Mouse (Mus musculus) stomach, embryonic 14.5 days (tissue): ENCODE measurements around the gene Slc9c1. TPM values are rescaled to one million over a fixed set of nuclear protein-coding genes. Genes with fewer than 3 reads are reported as not detected.

Experiments used
- ATAC-seq: fragments of 200-750 bp; cut with Nextera tagmentation; 2 replicates; pipeline ENCODE4 v1.8.0; 2017; ENCODE audit warnings: low read depth, moderate TSS enrichment; ENCODE audit not compliant: insufficient number of reproducible peaks, insufficient read depth, low FRiP score
- H3K27ac ChIP-seq: fragments of 300-500 bp; sonication (generic); 2 replicates; pipeline ENCODE4 v1.5.1; 2014; ENCODE audit warnings: mild to moderate bottlenecking, low read length, moderate library complexity, mixed read lengths
- H3K27me3 ChIP-seq: fragments of 300-500 bp; sonication (generic); 2 replicates; pipeline ENCODE4 v1.6.1; 2014; ENCODE audit warnings: low read length, control low read depth, mixed read lengths; ENCODE audit not compliant: control insufficient read depth, insufficient read depth
- H3K36me3 ChIP-seq: fragments of 300-500 bp; sonication (generic); 2 replicates; pipeline ENCODE4 v1.6.1; 2014; ENCODE audit warnings: mild to moderate bottlenecking, control low read depth, low read length, moderate library complexity, mixed read lengths; ENCODE audit not compliant: control insufficient read depth, insufficient read depth
- H3K4me1 ChIP-seq: fragments of 300-500 bp; sonication (generic); 2 replicates; pipeline ENCODE4 v1.6.1; 2014; ENCODE audit warnings: low read length, control low read depth, mixed read lengths; ENCODE audit not compliant: control insufficient read depth, insufficient read depth
- H3K4me2 ChIP-seq: fragments of 300-500 bp; sonication (generic); replicated peaks from 2 replicates; pipeline ENCODE4 v1.6.1; 2014; ENCODE audit warnings: low read depth, low read length, control low read depth
- H3K4me3 ChIP-seq: fragments of 300-500 bp; sonication (generic); 2 replicates; pipeline ENCODE4 v1.5.1; 2014; ENCODE audit warnings: low read depth, low read length, control low read depth
- H3K9ac ChIP-seq: fragments of 300-500 bp; sonication (generic); replicated peaks from 2 replicates; pipeline ENCODE4 v1.6.1; 2014; ENCODE audit warnings: low read depth, mild to moderate bottlenecking, control low read depth, low read length, moderate library complexity, mixed read lengths
- H3K9me3 ChIP-seq: fragments of 300-500 bp; sonication (generic); 2 replicates; pipeline ENCODE4 v1.6.1; 2016; ENCODE audit warnings: low read depth, low read length, control low read depth; ENCODE audit not compliant: control insufficient read depth
- WGBS: fragments of 180-500 bp; shearing (Covaris S2); extraction: QIAGEN DNeasy Blood & Tissue Kit; methylation state at CpG from one replicate; pipeline ENCODE4 v1.1.7; 2014; 5-methylcytosine and 5-hydroxymethylcytosine counted together
- polyA plus RNA-seq: library from polyadenylated mRNA; unstranded; fragments of >200 nt; fragmentation: Nextera tagmentation; extraction: Ambion mirVana; gene quantifications from 2 replicates; pipeline ENCODE4 v1.2.1, GENCODE M21; 2014

Slc9c1 gene
- polyA plus RNA-seq, 1 experiment from 2014 or later = not detected

DNA sequence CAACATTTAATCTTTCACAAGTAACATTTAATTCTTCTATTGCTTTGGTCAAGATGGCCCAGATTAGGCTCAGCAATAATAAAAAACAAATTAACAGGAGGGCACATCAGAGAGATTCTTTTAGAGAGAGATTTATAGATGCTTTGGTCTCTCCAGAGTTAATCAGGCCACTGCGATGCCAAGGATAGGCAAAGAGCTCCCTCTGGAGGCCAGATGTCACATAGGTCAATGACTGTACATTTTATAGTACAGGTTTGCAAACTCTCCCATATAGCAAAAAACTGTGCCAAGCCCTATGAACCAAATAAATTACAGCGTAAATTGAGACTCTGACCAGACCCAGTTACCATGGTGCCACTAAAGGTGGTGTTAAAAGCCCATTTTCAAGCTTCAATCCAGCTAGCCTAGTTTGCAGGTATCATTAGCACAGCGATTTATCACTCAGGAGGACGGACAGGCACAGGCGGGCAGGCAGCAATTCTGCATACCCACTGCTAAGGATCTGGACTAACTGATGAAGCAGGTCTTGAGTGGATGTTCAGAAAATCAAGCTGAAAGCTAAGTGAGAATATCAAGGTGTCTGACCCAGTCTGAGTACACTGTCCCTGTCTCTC is 95.3 kb downstream of the Slc9c1 start:
- WGBS = 42% methylated on average over 5 of the region's 5 CpGs
- Histone ChIP-seq H3K9ac (no peak overlapping the region), H3K4me1 (no peaks in the 10 kb centered on the region), H3K9me3 (no peaks in the 10 kb centered on the region), H3K4me2 (no peak overlapping the region), H3K36me3 (no peaks in the 10 kb centered on the region), H3K27me3 (no peaks in the 10 kb centered on the region), H3K27ac (no peak overlapping the region), H3K4me3 (no peak overlapping the region)
- peak; percentile 46; the same call in 1 of the 2 replicates for ATAC-seq

- 55% methylated on average over 4 of the region's 4 CpGs for WGBS
- H3K27ac ChIP-seq = no peak overlapping the region
- no peaks in the 10 kb centered on the region for H3K9me3 ChIP-seq
- no peak overlapping the region for H3K4me2 ChIP-seq
- H3K27me3 ChIP-seq = no peaks in the 10 kb centered on the region
- no peak overlapping the region for H3K4me3 ChIP-seq
- no peak overlapping the region for H3K9ac ChIP-seq
- H3K36me3 ChIP-seq = no peaks in the 10 kb centered on the region
- no peaks in the 10 kb centered on the region for H3K4me1 ChIP-seq
- no peak for ATAC-seq
Observed at GRCm38 (mm10) chr16:45632420-45632819, 97.3 kb downstream of the Slc9c1 start.

GRCm38 (mm10) chr16:45635826-45636225 is 100.7 kb downstream of the Slc9c1 start:
- no peak overlapping the region for H3K4me2 ChIP-seq
- ATAC-seq = no peak

GRCm38 (mm10) chr16:45640070-45640762 is 105.1 kb downstream of the Slc9c1 start:
- Histone ChIP-seq H3K36me3 (no peaks in the 10 kb centered on the region), H3K9me3 (no peaks in the 10 kb centered on the region), H3K4me1 (no peaks in the 10 kb centered on the region), H3K27me3 (no peaks in the 10 kb centered on the region), H3K4me3 (no peak overlapping the region), H3K4me2 (no peak overlapping the region), H3K9ac (no peak overlapping the region), H3K27ac (no peak overlapping the region)
- 60% methylated on average over 10 of the region's 10 CpGs for WGBS
- peak; percentile 86 for ATAC-seq

More at GRCm38 (mm10) chr16:45635826-45636225, 100.7 kb downstream of the Slc9c1 start:
- H3K4me3 ChIP-seq = no peak overlapping the region
- no peaks in the 10 kb centered on the region for H3K4me1 ChIP-seq
- H3K9ac ChIP-seq = no peak overlapping the region
- 90% methylated on average over 2 of the region's 2 CpGs for whole genome bisulfite sequencing
- H3K9me3 ChIP-seq = no peaks in the 10 kb centered on the region
- no peak overlapping the region for H3K27ac ChIP-seq
- H3K36me3 ChIP-seq = no peaks in the 10 kb centered on the region
- no peaks in the 10 kb centered on the region for H3K27me3 ChIP-seq

DNA sequence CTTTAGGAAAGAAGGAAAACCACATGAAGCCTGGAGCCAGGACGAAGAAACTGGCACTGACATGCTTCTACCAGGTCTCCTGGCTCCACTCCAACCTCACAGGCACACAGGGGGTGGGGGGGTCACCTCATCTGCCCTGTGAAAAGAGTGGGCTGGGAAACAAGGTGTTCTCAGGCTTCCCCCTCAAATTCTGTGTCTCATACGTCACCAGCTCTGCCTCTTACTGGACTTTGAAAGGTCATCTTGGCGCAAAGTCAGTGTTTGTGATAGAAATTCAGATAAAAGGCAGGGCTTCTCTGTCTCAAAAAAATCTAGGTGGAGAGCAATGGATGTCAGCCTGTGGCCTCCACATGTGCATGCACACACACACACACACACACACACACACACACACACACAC is 106.2 kb downstream of the Slc9c1 start:
- H3K27ac ChIP-seq = no peak overlapping the region
- no peaks in the 10 kb centered on the region for H3K36me3 ChIP-seq
- WGBS = 54% methylated on average over 3 of the region's 3 CpGs

GRCm38 (mm10) chr16:45643944-45644343 is 108.8 kb downstream of the Slc9c1 start:
- no peak overlapping the region for H3K4me2 ChIP-seq
- ATAC-seq = no peak
- 81% methylated on average over 3 of the region's 3 CpGs for WGBS
- no peak overlapping the region for H3K27ac ChIP-seq
- no peaks in the 10 kb centered on the region for H3K9me3 ChIP-seq
- no peaks in the 10 kb centered on the region for H3K27me3 ChIP-seq
- no peaks in the 10 kb centered on the region for H3K36me3 ChIP-seq
- H3K4me1 ChIP-seq = no peaks in the 10 kb centered on the region
- H3K4me3 ChIP-seq = no peak overlapping the region
- no peak overlapping the region for H3K9ac ChIP-seq

More for the DNA sequence above, 106.2 kb downstream of the Slc9c1 start:
- ATAC-seq = peak; percentile 8; the same call in 1 of the 2 replicates
- Histone ChIP-seq H3K4me1 (no peaks in the 10 kb centered on the region), H3K9ac (no peak overlapping the region), H3K4me3 (no peak overlapping the region), H3K9me3 (no peaks in the 10 kb centered on the region), H3K27me3 (no peaks in the 10 kb centered on the region), H3K4me2 (no peak overlapping the region)

GRCm38 (mm10) chr16:45644380-45644779 is 109.3 kb downstream of the Slc9c1 start:
- H3K4me1 ChIP-seq = no peaks in the 10 kb centered on the region
- no peak overlapping the region for H3K27ac ChIP-seq
- H3K9ac ChIP-seq = no peak overlapping the region
- H3K4me2 ChIP-seq = no peak overlapping the region
- no peak overlapping the region for H3K4me3 ChIP-seq
- 58% methylated on average over 6 of the region's 6 CpGs for WGBS
- H3K36me3 ChIP-seq = no peaks in the 10 kb centered on the region
- H3K9me3 ChIP-seq = no peaks in the 10 kb centered on the region
- no peaks in the 10 kb centered on the region for H3K27me3 ChIP-seq
- ATAC-seq = no peak

DNA sequence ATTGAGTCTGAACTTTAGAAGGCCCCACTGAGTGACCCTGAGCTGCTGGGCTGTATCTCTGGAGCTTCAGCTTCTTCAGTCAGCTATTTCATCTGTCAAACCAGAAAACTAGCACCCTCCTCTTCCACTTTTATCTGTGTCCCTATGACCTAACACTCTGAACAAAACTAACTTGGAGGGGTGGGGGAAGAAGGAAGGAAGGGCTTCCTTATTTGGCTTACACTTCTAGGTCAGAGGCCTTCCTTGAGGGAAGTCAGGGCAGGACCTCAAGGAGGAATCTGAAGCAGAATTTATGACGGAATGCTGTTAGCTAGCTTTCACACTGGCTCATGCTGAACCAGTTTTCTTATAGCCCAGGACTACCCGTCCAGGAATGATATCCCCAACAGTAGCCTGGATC is 116.4 kb downstream of the Slc9c1 start:
- H3K4me1 ChIP-seq = no peaks in the 10 kb centered on the region; the same call in 1 of the 2 replicates
- no peaks in the 10 kb centered on the region for H3K9me3 ChIP-seq
- no peaks in the 10 kb centered on the region for H3K27me3 ChIP-seq
- no peak for ATAC-seq
- H3K4me2 ChIP-seq = no peak overlapping the region
- no peak overlapping the region for H3K27ac ChIP-seq
- 49% methylated on average over 2 of the region's 2 CpGs for WGBS
- no peak overlapping the region for H3K4me3 ChIP-seq
- H3K36me3 ChIP-seq = no peaks in the 10 kb centered on the region
- no peak overlapping the region for H3K9ac ChIP-seq
